Mouse (Mus musculus): ENCODE results near the gene Syn3. TPM values are rescaled to one million over a fixed set of nuclear protein-coding genes. Genes with fewer than 3 reads are reported as not detected.
A peak's percentile ranks its signal among the peaks of the same experiment; 100 is the strongest.

Syn3 gene
- polyA plus RNA-seq, 1 experiment from 2014 or later = 8.5 TPM

DNA sequence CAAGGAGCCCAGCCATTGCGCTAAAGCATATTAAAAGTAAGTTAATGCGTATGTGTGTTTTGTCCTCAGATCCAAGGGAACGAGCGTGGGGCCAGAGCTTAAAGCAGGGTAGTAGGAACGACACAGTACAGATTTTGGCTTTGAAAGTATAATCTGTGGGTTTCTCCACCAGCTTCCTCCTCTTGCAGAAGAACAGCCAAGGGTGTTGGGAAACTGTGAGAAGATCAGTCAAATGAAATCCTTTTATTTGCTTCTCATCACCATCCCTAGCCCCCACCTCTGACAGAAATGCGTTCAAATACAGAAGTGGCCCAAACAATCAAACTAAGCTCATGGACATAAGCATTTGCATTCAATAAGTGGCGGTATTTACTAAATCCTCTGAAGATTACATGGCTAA is 22.0 kb downstream of the Syn3 start:
- H3K4me3 ChIP-seq (ENCODE audit: low read depth, low read length) = no peak overlapping the region
- DNase-seq (ENCODE audit: low spot score) = no peak
- 71% methylated on average over 7 of the region's 7 CpGs for WGBS
- H3K27ac ChIP-seq (ENCODE audit: low read depth, low read length) = no peak overlapping the region
- ATAC-seq = no peak
- H3K36me3 ChIP-seq (ENCODE audit: control insufficient read depth, insufficient read depth, low read length) = no peaks in the 10 kb centered on the region
- H3K9me3 ChIP-seq (replicated peaks; ENCODE audit: control insufficient read depth, low read length) = no peaks in the 10 kb centered on the region
- no peak overlapping the region for H3K4me2 ChIP-seq (ENCODE audit: low read length)
- H3K9ac ChIP-seq (ENCODE audit: low read length) = no peak overlapping the region
- H3K27me3 ChIP-seq (replicated peaks; ENCODE audit: control insufficient read depth, insufficient read depth, low read length) = no peaks in the 10 kb centered on the region
- no peaks in the 10 kb centered on the region for H3K4me1 ChIP-seq (ENCODE audit: control insufficient read depth, insufficient read depth, low read length)

DNA sequence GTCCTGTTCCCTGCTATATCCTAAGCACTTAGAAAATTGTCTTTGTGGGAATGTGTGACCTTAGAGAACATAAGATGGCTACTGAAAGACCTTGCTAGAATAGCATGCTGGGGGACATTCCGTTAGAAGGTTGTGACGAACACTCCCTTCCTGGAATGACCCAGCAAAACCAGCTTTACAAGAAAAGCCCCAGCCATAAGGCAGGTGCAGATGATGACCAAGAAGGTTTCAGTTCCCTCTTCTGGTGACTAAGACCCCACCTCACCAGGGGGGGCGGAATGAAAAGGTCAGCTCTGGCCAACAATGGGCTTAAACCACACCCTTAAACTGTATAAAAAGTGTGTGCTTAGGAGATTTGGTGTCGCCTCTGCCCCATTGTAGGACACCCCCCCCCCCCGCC is 23.4 kb downstream of the Syn3 start:
- H3K4me2 ChIP-seq (ENCODE audit: low read length) = no peak overlapping the region
- H3K9ac ChIP-seq (ENCODE audit: low read length) = no peak overlapping the region
- no peaks in the 10 kb centered on the region for H3K36me3 ChIP-seq (ENCODE audit: control insufficient read depth, insufficient read depth, low read length)
- H3K9me3 ChIP-seq (replicated peaks; ENCODE audit: control insufficient read depth, low read length) = no peaks in the 10 kb centered on the region
- no peak overlapping the region for H3K4me3 ChIP-seq (ENCODE audit: low read depth, low read length)
- WGBS = 91% methylated on average over 5 of the region's 5 CpGs
- H3K27me3 ChIP-seq (replicated peaks; ENCODE audit: control insufficient read depth, insufficient read depth, low read length) = no peaks in the 10 kb centered on the region
- DNase-seq (ENCODE audit: low spot score) (no peak), ATAC-seq (no peak)
- H3K4me1 ChIP-seq (ENCODE audit: control insufficient read depth, insufficient read depth, low read length) = no peaks in the 10 kb centered on the region
- H3K27ac ChIP-seq (ENCODE audit: low read depth, low read length) = no peak overlapping the region

DNA sequence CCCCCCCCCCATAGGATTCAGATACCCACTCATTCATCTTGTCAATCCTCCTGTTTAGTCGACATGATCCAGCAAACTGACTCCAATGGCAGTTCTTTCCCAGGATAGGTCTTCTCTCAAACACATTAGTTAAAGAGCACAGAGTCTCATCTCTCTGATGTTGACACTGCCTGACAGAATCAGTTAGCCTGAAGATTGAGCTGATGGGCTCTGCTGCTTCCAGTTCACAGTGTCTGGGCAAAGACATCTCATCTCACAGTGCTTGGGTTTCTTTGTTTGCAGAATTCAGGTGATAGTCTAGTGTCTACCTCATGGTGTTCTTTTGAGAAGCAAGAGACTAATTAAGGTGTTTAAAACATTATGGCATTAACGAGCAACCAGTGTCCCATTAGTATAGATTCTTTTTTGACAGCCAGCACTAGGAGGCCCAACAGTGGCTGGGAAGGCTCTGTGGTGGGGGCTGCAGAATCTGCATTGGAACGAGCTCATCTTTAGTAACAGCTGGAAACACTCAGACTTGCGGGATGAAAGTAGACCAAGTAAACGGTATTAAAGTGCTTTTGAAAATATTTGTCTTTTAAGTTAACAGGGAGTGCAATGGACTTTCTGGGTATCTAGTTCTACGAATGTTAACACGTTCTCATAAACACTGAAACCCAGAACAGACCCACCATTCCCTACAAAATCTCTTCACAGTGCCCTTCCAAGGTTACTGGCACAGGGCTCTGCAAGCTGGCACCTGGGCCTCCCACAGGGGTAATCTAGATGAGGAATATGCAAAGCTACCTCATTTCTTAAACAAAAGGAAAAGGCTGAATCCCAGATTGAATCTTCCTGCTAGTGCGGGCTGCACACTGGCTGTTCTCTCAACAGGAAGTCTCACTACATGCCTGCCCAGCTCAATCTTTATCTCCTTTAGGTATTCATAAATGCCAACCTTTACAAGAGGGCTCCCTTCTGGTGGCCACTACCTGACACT is 24.2 kb downstream of the Syn3 start:
- DNase-seq (ENCODE audit: low spot score) (no peak), ATAC-seq (no peak)
- Histone ChIP-seq H3K4me3 (ENCODE audit: low read depth, low read length) (no peak overlapping the region), H3K36me3 (ENCODE audit: control insufficient read depth, insufficient read depth, low read length) (no peaks in the 10 kb centered on the region), H3K27ac (ENCODE audit: low read depth, low read length) (no peak overlapping the region), H3K27me3 (replicated peaks; ENCODE audit: control insufficient read depth, insufficient read depth, low read length) (no peaks in the 10 kb centered on the region), H3K4me1 (ENCODE audit: control insufficient read depth, insufficient read depth, low read length) (no peaks in the 10 kb centered on the region), H3K9ac (ENCODE audit: low read length) (no peak overlapping the region), H3K4me2 (ENCODE audit: low read length) (no peak overlapping the region), H3K9me3 (replicated peaks; ENCODE audit: control insufficient read depth, low read length) (no peaks in the 10 kb centered on the region)
- 63% methylated on average over 8 of the region's 8 CpGs for WGBS

DNA sequence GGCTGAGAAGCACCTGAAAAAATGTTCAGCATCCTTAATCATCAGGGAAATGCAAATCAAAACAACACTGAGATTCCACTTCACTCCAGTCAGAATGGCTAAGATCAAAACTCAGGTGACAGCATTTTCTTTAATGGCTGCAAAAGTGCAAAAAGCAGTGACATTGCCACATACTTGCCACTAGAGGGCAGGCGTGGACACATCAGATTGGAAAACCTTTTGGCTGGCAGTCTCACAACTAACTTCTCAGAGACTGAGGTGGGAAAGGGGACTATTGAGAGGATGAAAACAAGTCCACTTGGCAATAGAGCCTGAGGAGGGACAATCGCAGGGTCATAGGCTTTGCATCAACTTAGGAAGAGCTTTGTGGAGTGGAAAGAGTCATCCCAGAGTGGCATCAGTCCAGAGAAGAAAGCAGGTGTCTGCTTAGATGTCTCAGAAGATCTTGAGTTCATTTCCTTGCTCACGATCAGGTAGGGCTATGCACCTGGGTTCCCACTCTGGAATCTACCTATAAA is 25.0 kb downstream of the Syn3 start:
- 48% methylated on average over 3 of the region's 3 CpGs for WGBS
- H3K27ac ChIP-seq (ENCODE audit: low read depth, low read length) = no peak overlapping the region
- H3K27me3 ChIP-seq (replicated peaks; ENCODE audit: control insufficient read depth, insufficient read depth, low read length) = no peaks in the 10 kb centered on the region
- no peaks in the 10 kb centered on the region for H3K4me1 ChIP-seq (ENCODE audit: control insufficient read depth, insufficient read depth, low read length)
- DNase-seq (ENCODE audit: low spot score) (peak; percentile 84), ATAC-seq (peak; percentile 29; the same call in 1 of the 2 replicates)
- H3K36me3 ChIP-seq (ENCODE audit: control insufficient read depth, insufficient read depth, low read length) = no peaks in the 10 kb centered on the region
- H3K4me2 ChIP-seq (ENCODE audit: low read length) = no peak overlapping the region
- no peak overlapping the region for H3K9ac ChIP-seq (ENCODE audit: low read length)
- H3K4me3 ChIP-seq (ENCODE audit: low read depth, low read length) = no peak overlapping the region
- no peaks in the 10 kb centered on the region for H3K9me3 ChIP-seq (replicated peaks; ENCODE audit: control insufficient read depth, low read length)

DNA sequence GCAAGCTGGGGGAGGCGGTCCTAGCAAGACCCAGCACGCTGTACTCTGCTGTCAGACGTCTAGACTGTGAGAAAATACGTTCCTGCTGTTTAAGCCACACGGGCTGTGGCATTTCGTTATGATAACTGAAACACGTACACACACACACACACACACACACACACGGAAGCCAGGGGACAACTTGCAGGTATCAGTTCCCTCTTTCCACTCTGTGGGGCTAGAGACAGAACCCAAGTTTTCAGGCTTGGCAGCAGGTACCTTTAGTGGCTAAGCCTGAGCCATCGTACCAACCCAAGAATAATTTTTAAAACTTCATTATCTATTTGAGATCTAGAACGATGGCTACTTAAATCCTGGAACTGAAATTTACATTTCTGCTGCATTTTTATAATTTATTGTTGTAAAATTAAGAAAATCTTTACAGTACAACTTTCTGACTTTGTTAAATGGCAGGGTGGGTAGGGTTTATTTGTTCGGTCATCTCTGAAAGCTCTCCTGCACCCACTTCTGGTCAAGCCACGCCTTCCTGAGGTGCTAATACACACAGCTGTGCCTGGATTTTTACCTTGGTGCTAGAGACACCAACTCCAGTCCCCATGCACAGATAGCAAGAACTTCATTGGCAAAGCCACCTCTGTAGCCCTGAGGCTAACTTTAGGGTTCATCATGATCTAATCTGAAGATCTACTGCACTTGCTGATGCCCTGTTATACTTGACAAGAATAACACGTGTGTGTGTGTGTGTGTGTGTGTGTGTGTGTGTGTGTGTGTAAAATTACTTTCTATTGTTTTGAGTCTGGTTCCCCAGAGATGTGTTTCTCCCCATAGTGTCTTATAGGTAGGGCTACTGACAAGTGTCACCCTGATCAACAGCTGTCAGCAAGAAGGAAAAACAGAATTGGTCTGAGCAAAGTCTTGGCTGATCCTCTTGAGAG is 29.8 kb downstream of the Syn3 start:
- WGBS = 87% methylated on average over 13 of the region's 13 CpGs

DNA sequence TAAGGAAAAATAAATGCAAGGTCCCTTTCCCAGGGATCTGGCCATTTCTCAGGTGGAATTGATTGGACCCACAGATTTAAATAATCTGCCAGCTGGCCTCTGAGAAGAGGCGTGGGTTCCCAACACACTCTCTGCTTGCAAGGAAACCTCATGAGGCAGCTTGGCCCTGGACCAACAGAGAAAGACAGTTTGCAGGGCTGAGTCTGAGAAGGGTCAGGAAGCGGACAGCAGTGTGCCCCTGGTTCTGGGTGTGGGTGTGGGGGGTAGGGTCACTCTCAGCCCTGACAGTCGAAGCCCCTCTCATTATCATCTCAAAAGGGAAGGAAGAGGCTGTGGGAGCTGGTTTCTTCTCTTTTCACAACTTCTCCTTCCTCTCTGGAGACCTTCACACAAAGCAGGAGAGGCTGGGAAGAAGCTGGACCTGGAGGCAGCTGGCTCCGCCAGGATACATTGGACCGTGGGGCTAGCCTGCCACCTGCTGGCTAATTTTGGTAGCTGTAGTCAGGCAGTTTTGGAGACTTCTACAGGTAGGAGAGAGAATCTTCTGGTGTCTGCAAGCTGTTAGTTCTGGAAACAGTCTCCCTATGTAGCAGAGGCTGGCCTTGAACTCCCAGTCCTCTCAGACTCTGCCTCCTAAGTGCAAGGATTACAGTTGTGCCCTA is 35.0 kb downstream of the Syn3 start:
- ATAC-seq (peak; percentile 80), DNase-seq (ENCODE audit: low spot score) (peak; percentile 86)
- Histone ChIP-seq H3K4me1 (ENCODE audit: control insufficient read depth, insufficient read depth, low read length) (peaks cover 3% of the 10 kb centered on the region; the same call in 1 of the 2 replicates), H3K4me3 (ENCODE audit: low read depth, low read length) (no peak overlapping the region), H3K4me2 (ENCODE audit: low read length) (no peak overlapping the region), H3K27ac (ENCODE audit: low read depth, low read length) (no peak overlapping the region), H3K36me3 (ENCODE audit: control insufficient read depth, insufficient read depth, low read length) (peaks cover 12% of the 10 kb centered on the region), H3K9ac (ENCODE audit: low read length) (no peak overlapping the region), H3K9me3 (replicated peaks; ENCODE audit: control insufficient read depth, low read length) (no peaks in the 10 kb centered on the region), H3K27me3 (replicated peaks; ENCODE audit: control insufficient read depth, insufficient read depth, low read length) (no peaks in the 10 kb centered on the region)
- 28% methylated on average over 5 of the region's 5 CpGs for WGBS

More for the DNA sequence above, 29.8 kb downstream of the Syn3 start:
- Histone ChIP-seq H3K9ac (ENCODE audit: low read length) (no peak overlapping the region), H3K4me3 (ENCODE audit: low read depth, low read length) (no peak overlapping the region), H3K4me1 (ENCODE audit: control insufficient read depth, insufficient read depth, low read length) (no peaks in the 10 kb centered on the region), H3K36me3 (ENCODE audit: control insufficient read depth, insufficient read depth, low read length) (peaks cover 12% of the 10 kb centered on the region), H3K9me3 (replicated peaks; ENCODE audit: control insufficient read depth, low read length) (no peaks in the 10 kb centered on the region), H3K4me2 (ENCODE audit: low read length) (no peak overlapping the region), H3K27me3 (replicated peaks; ENCODE audit: control insufficient read depth, insufficient read depth, low read length) (no peaks in the 10 kb centered on the region), H3K27ac (ENCODE audit: low read depth, low read length) (no peak overlapping the region)
- DNase-seq (ENCODE audit: low spot score) (no peak), ATAC-seq (no peak)

DNA sequence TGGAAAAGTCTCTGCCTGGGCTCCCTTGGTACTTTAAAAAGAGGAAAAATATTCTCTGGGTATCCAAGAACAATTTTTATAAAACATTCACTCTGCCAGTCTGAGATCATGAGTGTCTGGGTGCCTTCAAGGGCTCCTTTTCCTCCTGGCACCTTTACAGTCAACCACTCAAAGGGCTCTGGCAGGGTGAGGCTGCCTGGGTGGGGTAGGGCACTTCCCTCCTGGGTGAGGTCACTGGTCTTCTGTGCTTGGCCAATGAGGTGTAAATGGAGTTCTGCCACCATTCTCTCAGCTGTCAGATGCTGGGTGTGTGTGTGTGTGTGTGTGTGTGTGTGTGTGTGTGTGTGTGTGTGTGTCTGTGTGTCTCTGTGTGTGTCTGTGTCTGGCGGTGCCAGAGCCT is 39.1 kb downstream of the Syn3 start:
- DNase-seq (ENCODE audit: low spot score) = peak; percentile 67

DNA sequence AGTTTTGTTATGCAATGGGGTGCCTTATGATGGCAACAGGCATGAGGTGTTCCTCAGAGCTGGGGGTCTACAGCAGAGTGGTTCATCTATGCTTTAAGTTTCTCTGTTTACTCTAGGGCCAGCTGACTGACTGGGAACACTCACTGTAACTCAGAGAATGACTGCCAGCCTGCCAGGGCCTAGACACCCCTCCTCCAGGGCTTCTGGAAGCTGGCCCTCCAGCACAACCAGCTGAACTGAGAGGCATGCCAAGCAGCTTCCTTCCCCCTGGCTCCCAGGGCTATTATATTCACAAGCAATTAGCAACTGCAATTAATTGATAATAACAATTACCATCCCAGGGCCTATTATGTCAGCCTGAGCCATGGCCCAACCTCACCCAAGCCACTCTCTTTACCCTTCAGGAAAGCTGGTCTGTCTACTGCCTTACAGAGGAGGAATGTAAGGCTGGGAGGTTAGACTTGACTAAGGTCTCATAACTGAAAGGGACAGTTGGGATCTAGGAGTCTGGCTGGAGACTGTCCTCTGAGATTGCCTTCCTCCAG is 41.0 kb downstream of the Syn3 start:
- ATAC-seq = peak; percentile 83
- H3K4me2 ChIP-seq (ENCODE audit: low read length) = no peak overlapping the region

More for the DNA sequence above, 39.1 kb downstream of the Syn3 start:
- peaks cover 14% of the 10 kb centered on the region for H3K4me1 ChIP-seq (ENCODE audit: control insufficient read depth, insufficient read depth, low read length)
- ATAC-seq = peak; percentile 40; the same call in 1 of the 2 replicates
- H3K4me3 ChIP-seq (ENCODE audit: low read depth, low read length) = no peak overlapping the region
- H3K36me3 ChIP-seq (ENCODE audit: control insufficient read depth, insufficient read depth, low read length) = no peaks in the 10 kb centered on the region
- no peak overlapping the region for H3K27ac ChIP-seq (ENCODE audit: low read depth, low read length)
- 20% methylated on average over 1 of the region's 1 CpGs for WGBS
- no peaks in the 10 kb centered on the region for H3K9me3 ChIP-seq (replicated peaks; ENCODE audit: control insufficient read depth, low read length)
- H3K27me3 ChIP-seq (replicated peaks; ENCODE audit: control insufficient read depth, insufficient read depth, low read length) = no peaks in the 10 kb centered on the region
- H3K4me2 ChIP-seq (ENCODE audit: low read length) = no peak overlapping the region
- no peak overlapping the region for H3K9ac ChIP-seq (ENCODE audit: low read length)

More for the DNA sequence above, 41.0 kb downstream of the Syn3 start:
- Histone ChIP-seq H3K36me3 (ENCODE audit: control insufficient read depth, insufficient read depth, low read length) (no peaks in the 10 kb centered on the region), H3K9ac (ENCODE audit: low read length) (no peak overlapping the region), H3K27me3 (replicated peaks; ENCODE audit: control insufficient read depth, insufficient read depth, low read length) (no peaks in the 10 kb centered on the region), H3K27ac (ENCODE audit: low read depth, low read length) (peak overlapping the region; percentile 59), H3K4me1 (ENCODE audit: control insufficient read depth, insufficient read depth, low read length) (peaks cover 14% of the 10 kb centered on the region), H3K9me3 (replicated peaks; ENCODE audit: control insufficient read depth, low read length) (no peaks in the 10 kb centered on the region), H3K4me3 (ENCODE audit: low read depth, low read length) (no peak overlapping the region)
- DNase-seq (ENCODE audit: low spot score) = peak; percentile 81

Data from forebrain, embryonic 14.5 days (tissue).